In the genomic region with DNA sequence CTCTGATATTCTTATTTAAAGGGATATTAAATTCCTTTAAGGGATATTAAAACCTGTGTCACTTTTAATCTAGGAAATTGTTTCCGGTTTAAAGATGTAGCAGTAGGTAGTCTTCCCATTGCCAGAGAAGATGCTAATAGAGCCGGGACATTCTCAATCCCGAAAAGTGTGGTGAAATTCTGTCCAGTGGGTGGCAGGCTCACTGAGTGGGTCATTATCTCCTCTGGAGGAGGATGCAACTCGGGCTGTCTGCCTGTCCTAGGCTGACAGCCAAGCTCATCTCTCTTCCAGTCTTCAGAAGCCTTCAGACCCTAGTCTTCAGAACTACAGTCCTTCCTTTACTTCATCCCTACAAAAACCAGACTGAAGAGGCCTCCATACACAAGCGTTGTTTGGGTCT, we compare ENCODE assay signal across 15 mouse cellular contexts.
DNase-seq lines count a peak whose midpoint lies in the region; ATAC-seq and TF ChIP-seq lines count a peak whose summit lies in the region.
"Had no signal": no experiment of that assay in that cellular context is flagged by ENCODE, and none has a peak within 500 bp of the region (broad histone marks: within the 10 kb centered on the region; RNA-seq: fewer than 3 reads in every experiment).

No protein-coding gene starts in this region.

- TF ChIP-seq CTCF in midbrain, postnatal 0 days (IDR thresholded peaks at IDR 0.05), result peak; percentile 27

- intact Hi-C loops in heart, postnatal 36 days (cut with DNase I), result loop anchor here (5.0 kb wide), 1 partner anchor 154 kb away; no protein-coding TSS in a partner anchor
- intact Hi-C loops in left cerebral cortex, postnatal 10 days (cut with DNase I), result loop anchor here (10.0 kb wide), 1 partner anchor 462 kb away; no protein-coding TSS in a partner anchor

- no peaks in the 10 kb centered on the region for H3K9me3 ChIP-seq in midbrain, postnatal 0 days (ENCODE audit: low read length)
- H3K9me3 ChIP-seq in midbrain, embryonic 15.5 days, result no peaks in the 10 kb centered on the region
- no peaks in the 10 kb centered on the region for H3K9me3 ChIP-seq in forebrain, embryonic 16.5 days (ENCODE audit: control insufficient read depth, low read length)
- H3K9me3 ChIP-seq: embryonic facial prominence, embryonic 13.5 days; forebrain, embryonic 10.5 days; limb, embryonic 13.5 days; neural tube, embryonic 13.5 days had no signal

- no peaks in the 10 kb centered on the region for H3K27me3 ChIP-seq in midbrain, postnatal 0 days (ENCODE audit: insufficient read depth, low read length)
- H3K27me3 ChIP-seq in midbrain, embryonic 15.5 days (replicated peaks), result no peaks in the 10 kb centered on the region; the same call in 1 of the 2 replicates
- H3K27me3 ChIP-seq in forebrain, embryonic 16.5 days (replicated peaks; ENCODE audit: control insufficient read depth, insufficient read depth, low read length), result no peaks in the 10 kb centered on the region
- H3K27me3 ChIP-seq: embryonic facial prominence, embryonic 13.5 days; limb, embryonic 13.5 days; neural tube, embryonic 13.5 days had no signal

- ATAC-seq in midbrain, postnatal 0 days (ENCODE audit: low FRiP score), result no peak
- no peak for ATAC-seq in midbrain, embryonic 15.5 days (replicated peaks)
- no peak for ATAC-seq in forebrain, embryonic 16.5 days
- ATAC-seq: midbrain, embryonic 16.5 days had no signal

- WGBS in midbrain, postnatal 0 days, result 79% methylated on average over 5 of the region's 5 CpGs
- 81% methylated on average over 5 of the region's 5 CpGs for WGBS in midbrain, embryonic 15.5 days
- WGBS in forebrain, embryonic 16.5 days, result 77% methylated on average over 5 of the region's 5 CpGs

- H3K9ac ChIP-seq in midbrain, postnatal 0 days (replicated peaks; ENCODE audit: low read length, poor library complexity, severe bottlenecking), result no peak overlapping the region
- no peak overlapping the region for H3K9ac ChIP-seq in midbrain, embryonic 15.5 days
- H3K9ac ChIP-seq in forebrain, embryonic 16.5 days (replicated peaks; ENCODE audit: low read depth, low read length), result no peak overlapping the region
- H3K9ac ChIP-seq: embryonic facial prominence, embryonic 13.5 days; hindbrain, embryonic 14.5 days; limb, embryonic 13.5 days; neural tube, embryonic 13.5 days had no signal

- no peaks in the 10 kb centered on the region for H3K36me3 ChIP-seq in midbrain, postnatal 0 days (ENCODE audit: insufficient read depth, low read length)
- H3K36me3 ChIP-seq in midbrain, embryonic 15.5 days (replicated peaks), result no peaks in the 10 kb centered on the region
- H3K36me3 ChIP-seq in forebrain, embryonic 16.5 days (ENCODE audit: control insufficient read depth, insufficient read depth), result no peaks in the 10 kb centered on the region
- H3K36me3 ChIP-seq: embryonic facial prominence, embryonic 13.5 days; forebrain, embryonic 10.5 days; limb, embryonic 13.5 days; neural tube, embryonic 13.5 days had no signal

- no peaks in the 10 kb centered on the region for H3K4me1 ChIP-seq in midbrain, postnatal 0 days (ENCODE audit: insufficient read depth, low read length)
- H3K4me1 ChIP-seq in midbrain, embryonic 15.5 days, result no peaks in the 10 kb centered on the region
- no peaks in the 10 kb centered on the region; the same call in 1 of the 2 replicates for H3K4me1 ChIP-seq in forebrain, embryonic 16.5 days (replicated peaks; ENCODE audit: control insufficient read depth, insufficient read depth, low read length)
- H3K4me1 ChIP-seq: forebrain, embryonic 10.5 days; limb, embryonic 13.5 days had no signal

- DNase-seq in heart, adult 11 months, result peak; percentile 79
- no peak for DNase-seq in heart, postnatal 36 days
- DNase-seq in left cerebral cortex, adult 18-20 months (ENCODE audit: low spot score in 2 of 2), result peak; percentile 33 to 42
- no peak for DNase-seq in left cerebral cortex, postnatal 10 days (ENCODE audit: extremely low spot score in 1 of 2, low spot score in 2 of 2)
- no peak for DNase-seq in midbrain, postnatal 0 days (ENCODE audit: low spot score)
- DNase-seq: adrenal gland, postnatal 10 days; kidney, adult 9 months had no signal

- H3K27ac ChIP-seq in midbrain, postnatal 0 days (ENCODE audit: low read depth, low read length), result no peak overlapping the region
- no peak overlapping the region for H3K27ac ChIP-seq in midbrain, embryonic 15.5 days
- H3K27ac ChIP-seq in forebrain, embryonic 16.5 days (ENCODE audit: low read length), result no peak overlapping the region
- H3K27ac ChIP-seq: embryonic facial prominence, embryonic 13.5 days; forebrain, embryonic 10.5 days; hindbrain, embryonic 14.5 days; limb, embryonic 13.5 days; neural tube, embryonic 13.5 days had no signal

- H3K4me2 ChIP-seq in midbrain, postnatal 0 days (ENCODE audit: low read depth, low read length, poor library complexity, severe bottlenecking), result no peak overlapping the region
- H3K4me2 ChIP-seq in midbrain, embryonic 15.5 days, result no peak overlapping the region
- H3K4me2 ChIP-seq in forebrain, embryonic 16.5 days (ENCODE audit: low read length), result no peak overlapping the region
- H3K4me2 ChIP-seq: embryonic facial prominence, embryonic 13.5 days; hindbrain, embryonic 14.5 days; limb, embryonic 13.5 days; neural tube, embryonic 13.5 days had no signal

- no peak overlapping the region for H3K4me3 ChIP-seq in midbrain, postnatal 0 days (ENCODE audit: low read depth, low read length)
- no peak overlapping the region for H3K4me3 ChIP-seq in midbrain, embryonic 15.5 days
- H3K4me3 ChIP-seq in forebrain, embryonic 16.5 days (replicated peaks; ENCODE audit: low read length), result no peak overlapping the region
- H3K4me3 ChIP-seq: embryonic facial prominence, embryonic 13.5 days; forebrain, embryonic 10.5 days; limb, embryonic 13.5 days; neural tube, embryonic 13.5 days had no signal

Comparison
In these comparisons a context has a peak if more than half of its experiments do, and no peak if none do; other contexts are left out.
1. DNase-seq: peak in heart, adult 11 months (single experiment) and left cerebral cortex, adult 18-20 months (2 of 2); none in heart, postnatal 36 days (0 of 2), left cerebral cortex, postnatal 10 days (0 of 2) and midbrain, postnatal 0 days (single experiment).